Mouse (Mus musculus): ENCODE measurements around the gene Nphp4. TPM values are rescaled to one million over a fixed set of nuclear protein-coding genes. Genes with fewer than 3 reads are reported as not detected.

Nphp4 gene
- polyA plus RNA-seq, 1 experiment from 2014 or later, result 7.3 TPM

DNA sequence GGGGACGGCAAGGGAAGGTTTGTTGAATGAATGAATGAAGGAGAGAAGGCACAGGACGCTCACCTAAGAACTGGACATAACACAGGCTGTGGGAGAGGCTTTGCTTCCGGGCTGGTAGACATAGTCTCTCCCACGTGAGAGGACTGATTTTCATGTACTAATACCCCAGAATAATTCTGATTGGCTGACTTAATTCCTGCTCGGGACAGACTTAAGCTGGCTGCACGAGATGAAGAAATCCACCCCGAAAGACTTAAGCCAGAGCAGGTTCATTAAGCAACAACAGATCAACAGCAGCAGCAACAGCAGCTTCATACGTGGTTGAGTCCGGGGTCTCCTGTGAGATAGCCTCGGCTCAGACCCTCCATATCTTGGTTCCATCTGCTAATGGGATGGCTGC lies 11.5 kb downstream of the Nphp4 start:
- H3K4me2 ChIP-seq, result no peak overlapping the region
- H3K4me1 ChIP-seq, result no peaks in the 10 kb centered on the region
- peaks cover 18% of the 10 kb centered on the region for H3K36me3 ChIP-seq (replicated peaks)
- H3K27me3 ChIP-seq, result no peaks in the 10 kb centered on the region
- no peak for ATAC-seq (ENCODE audit: low FRiP score)
- no peak overlapping the region for H3K27ac ChIP-seq
- 84% methylated on average over 10 of the region's 10 CpGs for WGBS
- H3K9me3 ChIP-seq, result no peaks in the 10 kb centered on the region
- H3K9ac ChIP-seq, result no peak overlapping the region
- H3K4me3 ChIP-seq (replicated peaks), result no peak overlapping the region

GRCm38 (mm10) chr4:152490311-152490710 lies 13.8 kb downstream of the Nphp4 start:
- Histone ChIP-seq H3K36me3 (replicated peaks) (peaks cover 12% of the 10 kb centered on the region), H3K4me1 (peaks cover 7% of the 10 kb centered on the region; the same call in 1 of the 2 replicates), H3K9ac (no peak overlapping the region), H3K4me3 (replicated peaks) (no peak overlapping the region), H3K4me2 (no peak overlapping the region), H3K9me3 (no peaks in the 10 kb centered on the region), H3K27me3 (no peaks in the 10 kb centered on the region; the same call in 1 of the 2 replicates), H3K27ac (no peak overlapping the region)
- 93% methylated on average over 14 of the region's 14 CpGs for WGBS
- no peak for ATAC-seq (ENCODE audit: low FRiP score)

DNA sequence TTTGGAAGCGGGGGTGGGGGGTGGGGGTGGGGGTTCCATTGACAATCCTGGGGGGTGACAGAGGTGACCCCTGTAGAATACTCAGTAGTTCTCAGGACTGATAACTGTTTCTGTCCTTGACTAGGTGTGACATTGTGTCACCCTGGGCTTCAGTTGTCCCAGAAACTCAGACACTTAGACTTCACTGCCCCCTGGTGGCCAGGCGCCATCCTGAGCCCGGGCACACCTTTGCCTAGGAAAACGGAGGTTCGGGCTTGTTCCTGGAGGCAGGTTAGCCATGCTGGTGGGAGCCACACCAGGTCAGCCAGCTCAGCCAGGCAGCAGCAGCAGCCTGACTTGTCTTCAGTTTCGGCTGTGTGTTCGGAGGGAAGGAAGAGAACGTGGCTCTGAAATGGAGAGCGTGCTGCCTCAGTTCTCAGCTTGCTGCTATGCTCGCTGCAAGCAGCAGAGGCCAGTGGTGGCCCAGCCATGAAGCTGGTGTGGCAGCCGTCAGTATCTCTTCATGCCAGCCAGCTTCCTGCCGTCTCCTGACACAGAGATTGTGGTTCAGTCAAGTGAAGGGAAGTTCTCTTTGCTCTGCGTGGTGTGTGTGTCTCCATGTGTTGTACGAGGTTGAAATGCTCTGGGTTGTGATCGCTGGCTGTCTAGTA lies 14.9 kb downstream of the Nphp4 start:
- WGBS, result 52% methylated on average over 15 of the region's 15 CpGs
- no peak overlapping the region for H3K27ac ChIP-seq
- 0 out of 2 replicates have a peak, but pooled peaks have one; percentile 17 for ATAC-seq (ENCODE audit: low FRiP score)

DNA sequence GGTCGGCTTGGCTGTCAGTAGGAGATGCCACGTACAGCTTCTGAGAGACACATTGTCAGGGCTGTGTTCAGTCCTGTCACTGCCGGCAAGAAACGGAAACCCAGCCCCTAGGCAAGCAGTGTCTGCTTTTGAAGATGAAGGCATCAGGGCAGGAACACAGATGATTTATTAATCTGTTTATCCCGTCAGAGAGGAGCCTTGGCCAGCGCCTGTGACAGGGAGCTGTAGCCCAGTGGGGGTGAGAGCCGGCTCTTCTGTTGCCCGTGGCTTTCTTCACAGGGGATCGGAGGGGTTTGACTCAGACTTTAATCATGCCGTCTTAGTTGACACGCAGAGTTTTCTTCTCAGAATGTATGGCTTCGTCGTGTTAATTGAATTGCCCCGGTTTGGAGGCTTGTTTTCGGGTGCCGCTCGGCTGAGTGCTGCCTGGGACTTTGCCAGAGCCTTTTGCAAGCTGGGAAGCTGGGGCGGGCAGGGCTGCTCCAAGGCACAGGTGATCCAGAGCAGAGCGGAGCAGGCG lies 17.9 kb downstream of the Nphp4 start:
- H3K4me2 ChIP-seq, result no peak overlapping the region
- 65% methylated on average over 20 of the region's 20 CpGs for WGBS

More for the DNA sequence above, 14.9 kb downstream of the Nphp4 start:
- Histone ChIP-seq H3K9ac (no peak overlapping the region), H3K4me3 (replicated peaks) (no peak overlapping the region), H3K36me3 (replicated peaks) (peaks cover 7% of the 10 kb centered on the region), H3K4me1 (peaks cover 7% of the 10 kb centered on the region; the same call in 1 of the 2 replicates), H3K27me3 (no peaks in the 10 kb centered on the region; the same call in 1 of the 2 replicates), H3K4me2 (no peak overlapping the region), H3K9me3 (no peaks in the 10 kb centered on the region)

DNA sequence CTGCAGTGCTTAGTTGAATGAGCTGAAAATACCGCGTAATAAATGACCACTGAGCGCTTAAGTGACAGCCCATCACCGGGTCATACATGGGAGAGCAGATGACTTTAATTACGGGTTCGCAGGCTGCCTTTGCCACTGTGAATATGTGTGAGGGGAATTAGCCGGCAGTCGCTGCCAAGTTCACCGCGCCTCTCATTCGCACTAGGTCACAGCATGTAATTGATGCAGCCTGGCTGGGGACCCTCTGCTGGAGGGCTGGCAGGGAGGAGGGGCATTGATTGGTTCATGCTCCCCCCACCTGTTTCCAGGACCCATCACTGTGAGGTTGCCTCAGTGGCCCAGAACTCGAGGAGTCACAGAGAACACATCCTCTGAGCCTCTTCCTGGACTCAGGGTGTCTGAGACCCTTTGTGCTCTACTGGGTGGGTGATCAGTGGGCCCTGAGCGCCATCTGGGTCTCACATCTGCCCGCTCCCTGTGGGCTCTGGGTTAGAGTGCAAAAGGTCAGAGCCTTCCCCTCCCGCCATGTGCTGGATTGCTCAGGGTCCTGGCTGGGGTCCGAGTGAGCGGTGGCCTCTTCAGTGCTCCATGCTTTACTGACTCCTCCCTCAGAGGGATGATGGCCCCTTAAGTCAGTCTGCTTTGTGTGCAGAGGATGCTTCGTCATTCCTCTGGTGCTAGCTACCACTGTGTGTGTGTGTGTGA lies 35.9 kb downstream of the Nphp4 start:
- Histone ChIP-seq H3K9me3 (no peaks in the 10 kb centered on the region), H3K4me2 (0 out of 2 replicates have a peak overlapping the region, but pooled peaks have one; percentile 6), H3K4me1 (peaks cover 15% of the 10 kb centered on the region), H3K36me3 (replicated peaks) (peaks cover 15% of the 10 kb centered on the region; the same call in 1 of the 2 replicates), H3K27me3 (peaks cover 6% of the 10 kb centered on the region; the same call in 1 of the 2 replicates), H3K4me3 (replicated peaks) (no peak overlapping the region), H3K27ac (peak overlapping the region; percentile 66), H3K9ac (no peak overlapping the region)
- peak; percentile 76 for ATAC-seq (ENCODE audit: low FRiP score)
- WGBS, result 28% methylated on average over 18 of the region's 18 CpGs

More for the DNA sequence above, 17.9 kb downstream of the Nphp4 start:
- no peak overlapping the region for H3K9ac ChIP-seq
- no peaks in the 10 kb centered on the region; the same call in 1 of the 2 replicates for H3K27me3 ChIP-seq
- H3K4me1 ChIP-seq, result peaks cover 7% of the 10 kb centered on the region; the same call in 1 of the 2 replicates
- H3K27ac ChIP-seq, result no peak overlapping the region
- no peak for ATAC-seq (ENCODE audit: low FRiP score)
- no peaks in the 10 kb centered on the region for H3K9me3 ChIP-seq
- H3K36me3 ChIP-seq (replicated peaks), result peaks cover 12% of the 10 kb centered on the region
- H3K4me3 ChIP-seq (replicated peaks), result no peak overlapping the region

GRCm38 (mm10) chr4:152514884-152515283 lies 38.4 kb downstream of the Nphp4 start:
- Histone ChIP-seq H3K9me3 (no peaks in the 10 kb centered on the region), H3K27ac (no peak overlapping the region), H3K36me3 (replicated peaks) (peaks cover 8% of the 10 kb centered on the region; the same call in 1 of the 2 replicates), H3K4me3 (replicated peaks) (no peak overlapping the region), H3K9ac (no peak overlapping the region), H3K4me1 (peaks cover 15% of the 10 kb centered on the region), H3K4me2 (no peak overlapping the region), H3K27me3 (peaks cover 6% of the 10 kb centered on the region; the same call in 1 of the 2 replicates)
- 77% methylated on average over 7 of the region's 7 CpGs for WGBS
- no peak for ATAC-seq (ENCODE audit: low FRiP score)

DNA sequence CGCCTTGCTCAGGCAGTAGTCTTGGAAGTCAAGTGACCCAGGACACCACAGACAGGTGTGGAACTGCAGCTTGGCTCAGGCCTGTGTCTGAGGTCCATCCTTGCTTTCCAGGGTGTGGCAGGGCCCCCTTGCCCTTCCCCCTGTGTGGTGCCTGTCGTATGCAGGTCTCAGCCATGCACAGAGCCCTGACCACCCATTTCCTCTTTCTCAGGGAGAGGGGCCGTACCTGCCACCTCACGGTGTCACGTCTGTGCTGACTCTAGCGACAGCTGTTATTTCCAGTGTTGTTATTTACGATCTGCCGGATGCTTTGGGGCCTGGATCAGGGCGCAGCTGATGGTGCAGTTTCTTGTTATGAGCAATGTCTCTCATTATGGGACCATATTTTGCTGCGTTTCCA lies 42.6 kb downstream of the Nphp4 start:
- Histone ChIP-seq H3K36me3 (replicated peaks) (peaks cover 5% of the 10 kb centered on the region; the same call in 1 of the 2 replicates), H3K9me3 (no peaks in the 10 kb centered on the region), H3K27ac (no peak overlapping the region), H3K4me3 (replicated peaks) (no peak overlapping the region), H3K9ac (no peak overlapping the region), H3K4me1 (no peaks in the 10 kb centered on the region), H3K4me2 (no peak overlapping the region), H3K27me3 (no peaks in the 10 kb centered on the region)
- ATAC-seq (ENCODE audit: low FRiP score), result no peak
- 82% methylated on average over 10 of the region's 10 CpGs for WGBS

GRCm38 (mm10) chr4:152520083-152520482 lies 43.6 kb downstream of the Nphp4 start:
- Histone ChIP-seq H3K27me3 (no peaks in the 10 kb centered on the region), H3K27ac (no peak overlapping the region), H3K36me3 (replicated peaks) (peaks cover 5% of the 10 kb centered on the region; the same call in 1 of the 2 replicates), H3K9ac (no peak overlapping the region), H3K4me2 (no peak overlapping the region), H3K4me1 (no peaks in the 10 kb centered on the region), H3K4me3 (replicated peaks) (no peak overlapping the region), H3K9me3 (no peaks in the 10 kb centered on the region)
- WGBS, result 29% methylated on average over 6 of the region's 6 CpGs
- ATAC-seq (ENCODE audit: low FRiP score), result no peak

DNA sequence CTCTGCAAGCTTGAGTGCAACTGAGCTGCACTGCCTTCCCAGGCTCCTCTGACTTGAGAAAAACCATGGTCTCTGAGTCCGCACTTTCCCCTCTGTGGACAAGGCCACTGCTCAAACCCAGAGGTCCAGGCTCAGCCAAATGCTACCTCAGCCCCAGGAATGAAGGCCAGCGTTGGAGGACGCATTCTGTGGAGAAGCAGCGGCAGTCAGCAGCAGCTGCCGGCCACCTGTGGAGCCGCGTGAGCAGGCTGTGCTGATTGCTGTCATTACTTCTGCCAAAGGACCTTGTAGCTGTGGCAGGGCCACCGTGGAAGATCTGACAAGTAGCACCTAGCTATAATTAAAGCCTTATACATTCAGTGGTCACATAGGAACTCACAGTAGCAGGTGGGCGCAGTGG lies 56.4 kb downstream of the Nphp4 start:
- H3K9me3 ChIP-seq, result no peaks in the 10 kb centered on the region
- H3K36me3 ChIP-seq (replicated peaks), result no peaks in the 10 kb centered on the region
- H3K27me3 ChIP-seq, result no peaks in the 10 kb centered on the region; the same call in 1 of the 2 replicates
- H3K9ac ChIP-seq, result no peak overlapping the region
- 64% methylated on average over 9 of the region's 9 CpGs for WGBS
- H3K4me2 ChIP-seq, result no peak overlapping the region
- H3K27ac ChIP-seq, result no peak overlapping the region
- no peak for ATAC-seq (ENCODE audit: low FRiP score)
- no peak overlapping the region for H3K4me3 ChIP-seq (replicated peaks)
- peaks cover 15% of the 10 kb centered on the region for H3K4me1 ChIP-seq

GRCm38 (mm10) chr4:152539756-152540155 lies 63.2 kb downstream of the Nphp4 start:
- Histone ChIP-seq H3K36me3 (replicated peaks) (peaks cover 14% of the 10 kb centered on the region), H3K9ac (no peak overlapping the region), H3K4me3 (replicated peaks) (no peak overlapping the region), H3K4me2 (no peak overlapping the region), H3K27ac (no peak overlapping the region), H3K4me1 (no peaks in the 10 kb centered on the region; the same call in 1 of the 2 replicates), H3K27me3 (no peaks in the 10 kb centered on the region), H3K9me3 (no peaks in the 10 kb centered on the region)
- WGBS, result 93% methylated on average over 12 of the region's 12 CpGs
- no peak for ATAC-seq (ENCODE audit: low FRiP score)

DNA sequence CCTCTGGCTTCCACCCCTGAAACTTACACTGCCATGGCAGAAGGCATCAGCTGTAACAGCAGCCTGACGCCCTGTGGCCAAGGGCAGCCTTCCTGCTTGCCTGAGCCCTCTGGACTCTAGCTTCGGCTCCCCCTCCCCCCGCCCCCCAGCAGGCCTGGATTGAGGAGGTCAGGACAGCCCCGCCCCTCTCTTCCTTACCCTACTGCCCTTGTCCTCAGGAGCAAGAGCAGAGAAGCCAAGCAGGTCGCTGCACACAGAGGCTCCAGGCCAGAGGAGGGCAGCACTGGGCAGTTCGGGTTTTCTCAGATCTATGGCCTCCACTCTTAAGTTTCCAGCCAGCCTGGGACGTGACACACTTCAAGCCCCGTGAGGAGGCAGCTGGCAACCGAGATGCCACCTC lies 64.7 kb downstream of the Nphp4 start:
- no peak overlapping the region for H3K27ac ChIP-seq
- no peak overlapping the region for H3K4me2 ChIP-seq
- H3K9me3 ChIP-seq, result no peaks in the 10 kb centered on the region
- no peak for ATAC-seq (ENCODE audit: low FRiP score)
- no peaks in the 10 kb centered on the region for H3K27me3 ChIP-seq
- no peak overlapping the region for H3K9ac ChIP-seq
- 18% methylated on average over 9 of the region's 9 CpGs for WGBS
- no peaks in the 10 kb centered on the region for H3K4me1 ChIP-seq
- H3K36me3 ChIP-seq (replicated peaks), result peaks cover 16% of the 10 kb centered on the region
- H3K4me3 ChIP-seq (replicated peaks), result no peak overlapping the region

DNA sequence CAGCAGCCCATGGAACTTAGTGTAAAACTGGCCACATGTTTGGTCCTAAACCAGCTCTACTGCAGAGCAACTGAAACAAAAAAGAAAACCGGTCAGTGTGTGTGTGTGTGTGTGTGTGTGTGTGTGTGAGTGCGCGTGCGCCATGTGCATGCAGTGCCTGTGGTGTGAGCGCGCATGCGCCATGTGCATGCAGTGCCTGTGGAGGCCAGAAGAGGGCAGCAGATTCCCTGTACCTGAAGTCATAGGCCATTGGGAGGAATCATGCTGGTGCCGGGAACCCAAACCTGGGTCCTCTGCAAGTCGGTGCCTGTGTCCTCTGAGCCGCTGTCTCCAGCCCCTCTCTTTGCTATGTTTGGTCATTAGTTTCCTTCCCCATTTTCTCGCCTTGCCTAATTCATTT lies 65.9 kb downstream of the Nphp4 start:
- Histone ChIP-seq H3K27ac (no peak overlapping the region), H3K4me2 (no peak overlapping the region), H3K27me3 (no peaks in the 10 kb centered on the region), H3K9me3 (no peaks in the 10 kb centered on the region), H3K36me3 (replicated peaks) (peaks cover 16% of the 10 kb centered on the region), H3K9ac (no peak overlapping the region), H3K4me3 (replicated peaks) (no peak overlapping the region), H3K4me1 (peaks cover 1% of the 10 kb centered on the region; the same call in 1 of the 2 replicates)
- WGBS, result 98% methylated on average over 11 of the region's 11 CpGs
- ATAC-seq (ENCODE audit: low FRiP score), result no peak
